ENCODE assay signal across 7 mouse cellular contexts in genomic region chr4:119540533-119540890, GRCm38 (mm10). TPM values are rescaled to one million over a fixed set of nuclear protein-coding genes. Genes with fewer than 3 reads are reported as not detected.
DNase-seq lines count a peak whose midpoint lies in the region; ATAC-seq lines count a peak whose summit lies in the region.

No protein-coding gene starts in this region.

- peak overlapping the region; percentile 94 for H3K4me3 ChIP-seq in lung, embryonic 16.5 days (ENCODE audit: low read length)
- H3K4me3 ChIP-seq in forebrain, embryonic 11.5 days (ENCODE audit: low read depth, low read length) = peak overlapping the region; percentile 93
- H3K4me3 ChIP-seq in limb, embryonic 12.5 days (replicated peaks) = peak overlapping the region; percentile 91
- peak overlapping the region; percentile 90 for H3K4me3 ChIP-seq in stomach, embryonic 14.5 days (ENCODE audit: low read depth, low read length)

- 2% methylated on average over 10 of the region's 10 CpGs for WGBS in lung, embryonic 16.5 days
- WGBS in forebrain, embryonic 11.5 days = 9% methylated on average over 10 of the region's 10 CpGs
- WGBS in limb, embryonic 12.5 days = 5% methylated on average over 10 of the region's 10 CpGs
- 6% methylated on average over 10 of the region's 10 CpGs for WGBS in stomach, embryonic 14.5 days

- peak overlapping the region; percentile 98 for H3K27ac ChIP-seq in lung, embryonic 16.5 days (ENCODE audit: low read length)
- H3K27ac ChIP-seq in forebrain, embryonic 11.5 days (ENCODE audit: low read depth, low read length) = no peak overlapping the region
- peak overlapping the region; percentile 99 for H3K27ac ChIP-seq in limb, embryonic 12.5 days
- H3K27ac ChIP-seq in stomach, embryonic 14.5 days (ENCODE audit: low read length) = peak overlapping the region; percentile 96; the same call in 1 of the 2 replicates

- no peaks in the 10 kb centered on the region for H3K27me3 ChIP-seq in lung, embryonic 16.5 days (ENCODE audit: control insufficient read depth, insufficient read depth, low read depth, low read length)
- no peaks in the 10 kb centered on the region for H3K27me3 ChIP-seq in forebrain, embryonic 11.5 days (ENCODE audit: control insufficient read depth, insufficient read depth, low read length)
- no peaks in the 10 kb centered on the region for H3K27me3 ChIP-seq in limb, embryonic 12.5 days
- no peaks in the 10 kb centered on the region for H3K27me3 ChIP-seq in stomach, embryonic 14.5 days (ENCODE audit: control insufficient read depth, insufficient read depth, low read length)

- peaks cover 16% of the 10 kb centered on the region for H3K4me1 ChIP-seq in lung, embryonic 16.5 days (replicated peaks; ENCODE audit: control insufficient read depth, insufficient read depth, low read length)
- H3K4me1 ChIP-seq in forebrain, embryonic 11.5 days (replicated peaks; ENCODE audit: control insufficient read depth, insufficient read depth, low read length) = peaks cover 4% of the 10 kb centered on the region; the same call in 1 of the 2 replicates
- H3K4me1 ChIP-seq in limb, embryonic 12.5 days (replicated peaks) = peaks cover 13% of the 10 kb centered on the region
- H3K4me1 ChIP-seq in stomach, embryonic 14.5 days (ENCODE audit: control insufficient read depth, insufficient read depth, low read length) = peaks cover 15% of the 10 kb centered on the region; the same call in 1 of the 2 replicates

- peak overlapping the region; percentile 83 for H3K9ac ChIP-seq in lung, embryonic 16.5 days (ENCODE audit: low read length)
- H3K9ac ChIP-seq in forebrain, embryonic 11.5 days (ENCODE audit: low read length) = peak overlapping the region; percentile 94
- peak overlapping the region; percentile 97 for H3K9ac ChIP-seq in limb, embryonic 12.5 days (replicated peaks)
- peak overlapping the region; percentile 95; the same call in 1 of the 2 replicates for H3K9ac ChIP-seq in stomach, embryonic 14.5 days (replicated peaks; ENCODE audit: low read depth, low read length)

- H3K9me3 ChIP-seq in lung, embryonic 16.5 days (ENCODE audit: control insufficient read depth, low read length) = no peaks in the 10 kb centered on the region
- no peaks in the 10 kb centered on the region for H3K9me3 ChIP-seq in forebrain, embryonic 11.5 days (ENCODE audit: control insufficient read depth, low read length)
- no peaks in the 10 kb centered on the region for H3K9me3 ChIP-seq in limb, embryonic 12.5 days
- H3K9me3 ChIP-seq in stomach, embryonic 14.5 days (ENCODE audit: control insufficient read depth, low read depth, low read length) = no peaks in the 10 kb centered on the region

- no peaks in the 10 kb centered on the region for H3K36me3 ChIP-seq in lung, embryonic 16.5 days (ENCODE audit: control insufficient read depth, insufficient read depth, low read length)
- H3K36me3 ChIP-seq in forebrain, embryonic 11.5 days (ENCODE audit: control insufficient read depth, insufficient read depth, low read length) = no peaks in the 10 kb centered on the region
- no peaks in the 10 kb centered on the region for H3K36me3 ChIP-seq in limb, embryonic 12.5 days
- no peaks in the 10 kb centered on the region for H3K36me3 ChIP-seq in stomach, embryonic 14.5 days (ENCODE audit: control insufficient read depth, insufficient read depth, low read length)

- DNase-seq in lung, postnatal 25 days (ENCODE audit: low spot score) = no peak
- DNase-seq in forebrain, embryonic 11.5 days (ENCODE audit: low spot score) = no peak
- DNase-seq in ovary, postnatal 36 days (ENCODE audit: low spot score) = no peak
- DNase-seq in cerebellum, adult 11 months = no peak

- H3K4me2 ChIP-seq in lung, embryonic 16.5 days (ENCODE audit: low read depth, low read length) = peak overlapping the region; percentile 80
- peak overlapping the region; percentile 80 for H3K4me2 ChIP-seq in forebrain, embryonic 11.5 days (ENCODE audit: low read depth, low read length, severe bottlenecking)
- H3K4me2 ChIP-seq in limb, embryonic 12.5 days = peak overlapping the region; percentile 77
- H3K4me2 ChIP-seq in stomach, embryonic 14.5 days (replicated peaks; ENCODE audit: low read depth, low read length) = peak overlapping the region; percentile 78

- ATAC-seq in lung, embryonic 16.5 days (ENCODE audit: low read depth) = no peak
- ATAC-seq in forebrain, embryonic 11.5 days (replicated peaks; ENCODE audit: low FRiP score) = no peak
- ATAC-seq in limb, embryonic 12.5 days (ENCODE audit: insufficient number of reproducible peaks, insufficient read depth, low FRiP score, low TSS enrichment, low read depth) = no peak
- ATAC-seq in stomach, embryonic 14.5 days (ENCODE audit: insufficient number of reproducible peaks, insufficient read depth, low FRiP score, low read depth) = no peak

RNA-seq across cellular contexts. Expression of gene Frg2f1, which starts 1.2 kb away (rescaled TPM):
- 4.5 and 4.9 TPM in 2 replicates for polyA plus RNA-seq in lung, embryonic 16.5 days (2015; fragmentation: Nextera tagmentation; extraction: Ambion mirVana)
- polyA plus RNA-seq in forebrain, embryonic 11.5 days (2014; fragmentation: Nextera tagmentation; extraction: Ambion mirVana) = 3.4 TPM in 2 replicates
- polyA plus RNA-seq in limb, embryonic 12.5 days (2016; fragmentation: Nextera tagmentation; extraction: Ambion mirVana) = 5.1 and 5.4 TPM in 2 replicates
- 3.3 and 3.8 TPM in 2 replicates for polyA plus RNA-seq in stomach, embryonic 14.5 days (2014; fragmentation: Nextera tagmentation; extraction: Ambion mirVana)

RNA-seq across cellular contexts. Expression of gene Foxj3, which starts 3.7 kb away (rescaled TPM):
- 24.1 and 24.9 TPM in 2 replicates for polyA plus RNA-seq in lung, embryonic 16.5 days (2015; fragmentation: Nextera tagmentation; extraction: Ambion mirVana)
- polyA plus RNA-seq in forebrain, embryonic 11.5 days (2014; fragmentation: Nextera tagmentation; extraction: Ambion mirVana) = 27.9 and 30.9 TPM in 2 replicates
- polyA plus RNA-seq in limb, embryonic 12.5 days (2016; fragmentation: Nextera tagmentation; extraction: Ambion mirVana) = 27.9 and 29.2 TPM in 2 replicates
- 26.3 and 26.8 TPM in 2 replicates for polyA plus RNA-seq in stomach, embryonic 14.5 days (2014; fragmentation: Nextera tagmentation; extraction: Ambion mirVana)

RNA-seq across cellular contexts. Expression of gene Rimkla, which starts 48.1 kb away (rescaled TPM):
- 0.50 TPM in 2 replicates for polyA plus RNA-seq in lung, embryonic 16.5 days (2015; fragmentation: Nextera tagmentation; extraction: Ambion mirVana)
- 5.2 and 5.6 TPM in 2 replicates for polyA plus RNA-seq in forebrain, embryonic 11.5 days (2014; fragmentation: Nextera tagmentation; extraction: Ambion mirVana)
- polyA plus RNA-seq in limb, embryonic 12.5 days (2016; fragmentation: Nextera tagmentation; extraction: Ambion mirVana) = 1.0 and 1.1 TPM in 2 replicates
- polyA plus RNA-seq in stomach, embryonic 14.5 days (2014; fragmentation: Nextera tagmentation; extraction: Ambion mirVana) = 1.8 and 2.0 TPM in 2 replicates
